Mouse (Mus musculus): ENCODE results near the gene Gm3512. TPM values are rescaled to one million over a fixed set of nuclear protein-coding genes. Genes with fewer than 3 reads are reported as not detected.
"Not testable (repeated sequence)": the region's sequence is repeated elsewhere in the genome, so short reads cannot be mapped to it uniquely, and the experiment has no call there.

Gm3512 gene
- polyA plus RNA-seq (2015; fragmentation: Nextera tagmentation; extraction: Ambion mirVana), result 3.0 and 3.5 TPM in 2 replicates

DNA sequence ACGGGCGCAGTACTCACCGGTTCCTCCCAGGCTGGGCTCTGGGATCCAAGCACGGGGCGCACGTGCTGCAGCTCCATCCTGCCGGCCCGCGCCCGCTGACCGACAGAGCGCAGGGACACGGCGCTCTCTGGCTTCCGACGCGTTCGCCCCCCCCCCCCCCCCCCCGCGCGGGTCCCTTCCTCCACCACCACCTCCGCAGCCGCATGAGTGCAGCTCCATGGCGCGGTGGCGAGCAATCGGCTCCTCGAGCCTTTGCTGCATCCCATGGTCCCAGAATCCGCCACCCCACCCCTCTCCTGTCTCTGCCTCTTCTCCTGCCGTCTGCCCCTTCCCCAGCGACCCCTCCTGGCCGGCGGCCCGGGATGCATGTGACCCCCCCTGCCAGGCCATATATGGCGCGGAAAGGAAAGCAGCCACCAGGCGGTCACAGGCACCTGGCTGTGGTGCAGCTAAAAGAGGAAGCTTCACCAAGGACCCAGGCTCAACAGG, at the start of gene Gm3512:
Gm3512 (minus strand) TSS at position 51 of the 489 bp plus-strand sequence.
- not testable (repeated sequence) for H3K9me3 ChIP-seq (replicated peaks); H3K4me2 ChIP-seq; H3K27me3 ChIP-seq; H3K9ac ChIP-seq; H3K27ac ChIP-seq; ATAC-seq (replicated peaks; ENCODE audit: low FRiP score); H3K4me3 ChIP-seq (replicated peaks); H3K36me3 ChIP-seq; H3K4me1 ChIP-seq
- WGBS, result no CpG with 5 or more reads among the region's 37 CpGs

DNA sequence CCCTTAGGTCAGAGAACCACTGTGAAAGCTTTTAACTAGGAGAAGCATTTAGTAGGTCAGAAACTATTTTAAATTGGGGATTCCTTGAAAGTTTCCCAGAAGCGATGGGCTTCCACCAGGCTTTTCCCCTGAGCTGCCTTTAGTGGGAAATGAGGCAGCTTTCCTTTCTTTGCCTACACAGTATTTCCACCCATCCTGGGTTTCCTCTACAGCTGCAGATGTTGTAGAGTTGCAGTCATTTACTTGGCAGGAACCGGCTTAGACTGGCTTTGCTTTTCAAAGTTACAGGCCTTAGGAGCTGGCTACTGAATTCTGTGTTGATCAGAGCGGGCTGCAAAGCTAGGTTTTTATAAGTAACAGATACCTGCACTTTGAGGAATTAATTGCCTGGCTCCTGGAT, 25.7 kb upstream of the Gm3512 start:
- 88% methylated on average over 2 of the region's 3 CpGs for WGBS
- not testable (repeated sequence) for H3K4me3 ChIP-seq (replicated peaks); H3K27ac ChIP-seq; H3K4me1 ChIP-seq; H3K36me3 ChIP-seq; ATAC-seq (replicated peaks; ENCODE audit: low FRiP score); H3K27me3 ChIP-seq; H3K9ac ChIP-seq; H3K4me2 ChIP-seq; H3K9me3 ChIP-seq (replicated peaks)

DNA sequence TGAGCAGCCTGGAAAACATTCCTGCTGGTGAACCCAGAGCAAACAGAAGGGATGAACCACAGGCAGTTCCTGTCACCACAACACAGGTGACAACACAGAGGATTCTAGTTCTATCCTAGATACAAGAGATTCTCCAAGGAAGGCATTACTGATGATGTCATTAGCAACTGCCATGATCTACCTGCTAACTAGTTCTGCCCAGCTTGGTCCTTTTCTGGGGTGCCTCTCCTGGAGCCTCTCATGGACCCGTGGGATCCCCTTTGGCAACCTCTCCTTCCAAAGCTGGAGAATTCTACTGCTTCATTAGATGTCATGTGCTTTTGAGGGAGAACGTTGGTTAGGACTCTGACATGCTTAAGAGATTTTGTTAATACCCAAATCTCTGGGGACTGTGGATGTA, 20.1 kb upstream of the Gm3512 start, which contains the start of gene Gm16434:
Gm16434 (minus strand) TSS at position 101 of the 400 bp plus-strand sequence.
- H3K9ac ChIP-seq; H3K27ac ChIP-seq; ATAC-seq (replicated peaks; ENCODE audit: low FRiP score); H3K4me2 ChIP-seq; H3K4me3 ChIP-seq (replicated peaks); H3K9me3 ChIP-seq (replicated peaks); H3K27me3 ChIP-seq; H3K4me1 ChIP-seq; H3K36me3 ChIP-seq: not testable (repeated sequence)
- WGBS, result no CpG with 5 or more reads among the region's 2 CpGs

DNA sequence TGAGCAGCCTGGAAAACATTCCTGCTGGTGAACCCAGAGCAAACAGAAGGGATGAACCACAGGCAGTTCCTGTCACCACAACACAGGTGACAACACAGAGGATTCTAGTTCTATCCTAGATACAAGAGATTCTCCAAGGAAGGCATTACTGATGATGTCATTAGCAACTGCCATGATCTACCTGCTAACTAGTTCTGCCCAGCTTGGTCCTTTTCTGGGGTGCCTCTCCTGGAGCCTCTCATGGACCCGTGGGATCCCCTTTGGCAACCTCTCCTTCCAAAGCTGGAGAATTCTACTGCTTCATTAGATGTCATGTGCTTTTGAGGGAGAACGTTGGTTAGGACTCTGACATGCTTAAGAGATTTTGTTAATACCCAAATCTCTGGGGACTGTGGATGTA, 49.0 kb downstream of the Gm3512 start, which contains the start of gene Gm6676:
Gm6676 (minus strand) TSS at position 101 of the 400 bp plus-strand sequence.
- H3K4me1 ChIP-seq; H3K4me3 ChIP-seq (replicated peaks); H3K27ac ChIP-seq; H3K9me3 ChIP-seq (replicated peaks); H3K27me3 ChIP-seq; H3K36me3 ChIP-seq; ATAC-seq (replicated peaks; ENCODE audit: low FRiP score); H3K9ac ChIP-seq; H3K4me2 ChIP-seq: not testable (repeated sequence)
- no CpG with 5 or more reads among the region's 2 CpGs for WGBS

DNA sequence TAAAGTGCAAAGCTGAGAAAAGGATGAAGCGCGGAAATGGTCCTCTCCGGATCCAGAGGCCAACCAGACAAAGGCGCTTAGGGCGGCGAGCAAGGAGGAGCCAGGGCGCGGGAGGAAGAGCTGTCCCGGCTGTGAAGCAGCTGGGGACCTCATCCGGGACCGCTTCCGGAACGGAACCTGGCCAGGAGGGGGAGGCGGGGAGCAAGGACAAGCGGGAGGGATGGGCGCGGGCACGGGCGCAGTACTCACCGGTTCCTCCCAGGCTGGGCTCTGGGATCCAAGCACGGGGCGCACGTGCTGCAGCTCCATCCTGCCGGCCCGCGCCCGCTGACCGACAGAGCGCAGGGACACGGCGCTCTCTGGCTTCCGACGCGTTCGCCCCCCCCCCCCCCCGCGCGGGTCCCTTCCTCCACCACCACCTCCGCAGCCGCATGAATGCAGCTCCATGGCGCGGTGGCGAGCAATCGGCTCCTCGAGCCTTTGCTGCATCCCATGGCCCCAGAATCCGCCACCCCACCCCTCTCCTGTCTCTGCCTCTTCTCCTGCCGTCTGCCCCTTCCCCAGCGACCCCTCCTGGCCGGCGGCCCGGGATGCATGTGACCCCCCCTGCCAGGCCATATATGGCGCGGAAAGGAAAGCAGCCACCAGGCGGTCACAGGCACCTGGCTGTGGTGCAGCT, 69.1 kb downstream of the Gm3512 start:
- ATAC-seq (replicated peaks; ENCODE audit: low FRiP score), result peak; percentile 66
- Histone ChIP-seq H3K9ac (peak overlapping the region; percentile 37; the same call in 1 of the 2 replicates), H3K4me2 (peak overlapping the region; percentile 63), H3K27ac (peak overlapping the region; percentile 56; the same call in 1 of the 2 replicates), H3K4me3 (replicated peaks) (peak overlapping the region; percentile 47)
- not testable (repeated sequence) for H3K9me3 ChIP-seq (replicated peaks); H3K36me3 ChIP-seq; H3K27me3 ChIP-seq; H3K4me1 ChIP-seq
- WGBS, result 0% methylated on average over 2 of the region's 54 CpGs

Other genes with a start within 250 kb of the Gm3512 start
- gene Gm6356, start 200.7 kb downstream of the Gm3512 start, polyA plus RNA-seq (2015; fragmentation: Nextera tagmentation; extraction: Ambion mirVana), result not detected in 2 replicates
- 0.44 and 0.45 TPM in 2 replicates for gene Gm10406, start 147.1 kb downstream of the Gm3512 start, polyA plus RNA-seq (2015; fragmentation: Nextera tagmentation; extraction: Ambion mirVana)
- not detected in 2 replicates for gene Gm3685, start 129.6 kb downstream of the Gm3512 start, polyA plus RNA-seq (2015; fragmentation: Nextera tagmentation; extraction: Ambion mirVana)
- gene Gm3696, start 73.9 kb downstream of the Gm3512 start, polyA plus RNA-seq (2015; fragmentation: Nextera tagmentation; extraction: Ambion mirVana), result 0.82 and 1.1 TPM in 2 replicates
- gene Gm6676, start 49.1 kb downstream of the Gm3512 start, polyA plus RNA-seq (2015; fragmentation: Nextera tagmentation; extraction: Ambion mirVana), result not detected in 2 replicates
- not detected in 2 replicates for gene Gm16434, start 20.0 kb upstream of the Gm3512 start, polyA plus RNA-seq (2015; fragmentation: Nextera tagmentation; extraction: Ambion mirVana)
- gene Gm3727, start 90.2 kb upstream of the Gm3512 start, polyA plus RNA-seq (2015; fragmentation: Nextera tagmentation; extraction: Ambion mirVana), result not detected in 2 replicates
- gene Gm3739, start 140.5 kb upstream of the Gm3512 start, polyA plus RNA-seq (2015; fragmentation: Nextera tagmentation; extraction: Ambion mirVana), result 0.37 and 0.57 TPM in 2 replicates
- gene Gm5797, start 157.9 kb upstream of the Gm3512 start, polyA plus RNA-seq (2015; fragmentation: Nextera tagmentation; extraction: Ambion mirVana), result not detected in 2 replicates
- not detected in 2 replicates for gene Gm8374, start 190.6 kb upstream of the Gm3512 start, polyA plus RNA-seq (2015; fragmentation: Nextera tagmentation; extraction: Ambion mirVana)